Mouse (Mus musculus) CH12.LX (cell line): ENCODE data around the gene Klf5. TPM values are rescaled to one million over a fixed set of nuclear protein-coding genes. Genes with fewer than 3 reads are reported as not detected.

Experiments used
- DNase-seq: peaks from one replicate; pipeline ENCODE4 v3.0.0-alpha.2; 2013; ENCODE audit errors: extremely low read depth
- H3K27ac ChIP-seq: 2 replicates; pipeline ENCODE4 v1.5.1; 2012; ENCODE audit warnings: low read depth, mild to moderate bottlenecking, control low read depth, moderate library complexity; ENCODE audit not compliant: insufficient read depth
- H3K27me3 ChIP-seq: replicated peaks from 2 replicates; pipeline ENCODE3; 2012; ENCODE audit warnings: inconsistent platforms
- H3K36me3 ChIP-seq, 2 experiments: replicated peaks in 1 of 2; 2 replicates each; pipeline versions ENCODE3 to v1.6.1; 2012; ENCODE audit warnings: inconsistent platforms in 1 of 2, low read length in 1 of 2, mild to moderate bottlenecking in 1 of 2, mixed read lengths in 1 of 2, moderate library complexity in 1 of 2; ENCODE audit not compliant: control insufficient read depth in 1 of 2, insufficient read depth in 1 of 2
- H3K4me1 ChIP-seq, 2 experiments: 2 replicates each; pipeline ENCODE4 v1.6.1; 2012; ENCODE audit warnings: inconsistent platforms in 1 of 2, moderate library complexity in 1 of 2; ENCODE audit not compliant: insufficient read depth in 2 of 2, control insufficient read depth in 1 of 2
- H3K4me2 ChIP-seq: 2 replicates; pipeline ENCODE4 v1.6.1; 2012; ENCODE audit warnings: low read depth, mild to moderate bottlenecking, control low read depth; ENCODE audit not compliant: poor library complexity, insufficient read depth, severe bottlenecking
- H3K4me3 ChIP-seq, 3 experiments: fragments of 150-350 bp in 1 of 3; sonication (generic) in 1 of 3; replicated peaks in 1 of 3; 2 replicates each; pipeline versions ENCODE3 to v1.5.1; 2011 to 2012; ENCODE audit warnings: low read depth in 2 of 3, low read length in 2 of 3, mild to moderate bottlenecking in 2 of 3, moderate library complexity in 2 of 3, control low read depth in 1 of 3, improper control_type of control experiment in 1 of 3, inconsistent platforms in 1 of 3, mixed read lengths in 1 of 3; ENCODE audit not compliant: poor library complexity in 1 of 3
- H3K79me2 ChIP-seq: replicated peaks from 2 replicates; pipeline ENCODE4 v1.6.1; 2012; ENCODE audit warnings: mild to moderate bottlenecking, moderate library complexity; ENCODE audit not compliant: control insufficient read depth, poor library complexity, insufficient read depth, severe bottlenecking; ENCODE audit errors: extremely low read depth
- H3K9ac ChIP-seq: 2 replicates; pipeline ENCODE4 v1.6.1; 2012; ENCODE audit warnings: low read depth, mild to moderate bottlenecking, control low read depth, moderate library complexity; ENCODE audit not compliant: insufficient read depth
- H3K9me3 ChIP-seq: replicated peaks from 2 replicates; pipeline ENCODE3; 2012; ENCODE audit warnings: low read length, inconsistent platforms, mixed read lengths
- CHD2 ChIP-seq: IDR thresholded peaks from 2 replicates; pipeline ENCODE4 v1.6.1; 2011; ENCODE audit warnings: low read length, improper control_type of control experiment
- ETS1 ChIP-seq: conservative IDR thresholded peaks from 2 replicates; pipeline ENCODE4 v1.6.1; 2012; ENCODE audit warnings: low read depth, mild to moderate bottlenecking, inconsistent platforms, low read length, improper control_type of control experiment, moderate library complexity
- MAFK ChIP-seq: IDR thresholded peaks from 2 replicates; pipeline ENCODE4 v1.6.1; 2011; ENCODE audit warnings: low read length, improper control_type of control experiment; ENCODE audit not compliant: insufficient replicate concordance
- MAZ ChIP-seq: IDR thresholded peaks from 2 replicates; pipeline ENCODE4 v1.6.1; 2012; ENCODE audit warnings: low read depth, mild to moderate bottlenecking, inconsistent platforms, low read length, improper control_type of control experiment, moderate library complexity
- MXI1 ChIP-seq: IDR thresholded peaks from 2 replicates; pipeline ENCODE4 v1.6.1; 2011; ENCODE audit warnings: mild to moderate bottlenecking, low read depth, low read length, improper control_type of control experiment
- NELFE ChIP-seq: IDR thresholded peaks from 2 replicates; pipeline ENCODE4 v1.6.1; 2011; ENCODE audit warnings: low read depth, low read length, improper control_type of control experiment
- POLR2A ChIP-seq: IDR thresholded peaks from 2 replicates; pipeline ENCODE4 v1.6.1; 2011; ENCODE audit warnings: low read depth, mild to moderate bottlenecking, improper control_type of control experiment, low read length
- POLR2AphosphoS2 ChIP-seq: IDR thresholded peaks from 2 replicates; pipeline ENCODE4 v1.6.1; 2011; ENCODE audit warnings: low read depth, low read length, improper control_type of control experiment
- RAD21 ChIP-seq: IDR thresholded peaks from 2 replicates; pipeline ENCODE4 v1.6.1; 2011; ENCODE audit warnings: low read depth, mild to moderate bottlenecking, low read length, improper control_type of control experiment, moderate library complexity
- TBP ChIP-seq: conservative IDR thresholded peaks from 2 replicates; pipeline ENCODE4 v1.6.1; 2011; ENCODE audit warnings: low read depth, low read length, improper control_type of control experiment
- TCF12 ChIP-seq: IDR thresholded peaks from 2 replicates; pipeline ENCODE4 v1.6.1; 2014; ENCODE audit warnings: low read depth, mild to moderate bottlenecking, inconsistent platforms, low read length, improper control_type of control experiment
- ZKSCAN1 ChIP-seq: IDR thresholded peaks from 2 replicates; pipeline ENCODE4 v1.6.1; 2012; ENCODE audit warnings: low read depth, inconsistent platforms, low read length, improper control_type of control experiment, borderline replicate concordance
- dilution Hi-C: fragments of 300-500 bp; cut with MboI; formaldehyde crosslinking; loops from 2 replicates; pipeline ENCODE4 v1.14.3; 2020; ENCODE audit warnings: low sequenced_read_pairs; ENCODE audit not compliant: extremely low pct_unique_long_range_greater_than_20kb, extremely low pct_ligation_motif_present
- in situ Hi-C: fragments of 300-500 bp; cut with MboI; formaldehyde crosslinking; loops from 3 replicates; pipeline ENCODE4 v1.14.3; 2019; ENCODE audit warnings: low sequenced_read_pairs, low pct_ligation_motif_present, low pct_unique_long_range_greater_than_20kb, mixed read lengths
- polyA plus RNA-seq: library from polyadenylated mRNA; unstranded; fragments of >175 nt; gene quantifications from 2 replicates; pipeline ENCODE4 v1.2.1, GENCODE M21; 2012; ENCODE audit warnings: low read depth; ENCODE audit not compliant: insufficient read length
- total RNA-seq, 2 experiments: library from RNA; depleted of rRNA; stranded (reverse); fragments of 300-350 nt in 1 of 2; fragments of >200 nt in 1 of 2; gene quantifications; 2 replicates each; pipeline ENCODE4 v1.2.3; 2012 to 2014

Klf5 gene
- total and polyA plus RNA-seq, 3 experiments, result 0.08 TPM; not detected in 2

DNA sequence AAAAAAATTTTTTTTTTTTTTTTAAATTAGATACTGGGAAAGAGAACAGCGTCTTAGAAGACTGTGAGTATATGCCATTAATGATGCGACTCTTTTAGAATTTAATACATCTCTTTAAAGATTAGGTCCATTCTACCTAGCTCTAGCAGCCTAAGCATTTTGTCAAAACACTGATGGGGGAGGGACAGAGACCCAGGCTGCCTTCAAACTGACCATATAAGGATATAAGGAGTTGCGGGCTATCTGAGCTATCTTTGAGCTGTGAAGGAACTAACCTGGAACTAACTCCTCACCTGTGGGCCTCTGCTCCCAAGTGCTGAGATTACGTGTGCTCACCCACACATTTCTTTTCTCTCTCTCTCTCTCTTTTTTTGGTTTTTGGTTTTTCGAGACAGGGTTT, 6.3 kb upstream of the Klf5 start:
- no peak for TF ChIP-seq MAZ
- TF ChIP-seq MXI1, result no peak
- no peak for TF ChIP-seq POLR2A
- TF ChIP-seq NELFE, result no peak
- no peak for TF ChIP-seq POLR2AphosphoS2
- no peak for TF ChIP-seq MAFK
- TF ChIP-seq RAD21, result no peak
- TF ChIP-seq TCF12, result no peak
- TF ChIP-seq ETS1, result no peak
- H3K4me2 ChIP-seq, result no peak overlapping the region
- no peaks in the 10 kb centered on the region for H3K9me3 ChIP-seq
- H3K27ac ChIP-seq, result no peak overlapping the region
- no peaks in the 10 kb centered on the region for H3K27me3 ChIP-seq
- H3K4me1 ChIP-seq, result no peaks in the 10 kb centered on the region
- H3K4me3 ChIP-seq, result no peak overlapping the region
- no peak for DNase-seq
- no peaks in the 10 kb centered on the region for H3K79me2 ChIP-seq
- H3K36me3 ChIP-seq, result no peaks in the 10 kb centered on the region
- H3K9ac ChIP-seq, result no peak overlapping the region
- in situ Hi-C loops, result no loop called here
- dilution Hi-C loops, result no loop called here

DNA sequence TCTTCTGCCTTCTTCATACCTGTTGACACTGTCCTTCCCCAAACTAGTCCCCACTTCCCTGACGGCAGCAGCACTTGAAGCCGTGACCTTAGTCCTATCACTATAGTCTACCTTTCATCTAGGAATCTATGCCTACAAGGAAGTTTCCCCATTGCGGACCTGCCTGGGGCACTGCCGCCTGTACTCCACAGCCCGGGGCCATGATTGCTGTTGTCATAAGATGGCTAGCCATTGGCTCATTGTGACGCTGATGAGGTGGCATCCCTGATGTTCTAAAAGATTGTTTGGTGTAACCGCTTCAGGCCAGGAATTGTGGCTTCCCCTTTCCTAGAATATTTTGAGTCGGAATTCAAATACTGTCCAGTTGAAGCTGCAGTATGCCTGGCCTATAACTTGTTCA, 4.1 kb upstream of the Klf5 start:
- no peaks in the 10 kb centered on the region for H3K36me3 ChIP-seq
- H3K9ac ChIP-seq, result no peak overlapping the region
- DNase-seq, result no peak
- no peaks in the 10 kb centered on the region for H3K4me1 ChIP-seq
- no peak overlapping the region for H3K27ac ChIP-seq
- TF ChIP-seq TBP, result no peak
- TF ChIP-seq ZKSCAN1, result no peak
- TF ChIP-seq POLR2AphosphoS2, result no peak
- no peak for TF ChIP-seq CHD2
- H3K79me2 ChIP-seq, result no peaks in the 10 kb centered on the region
- dilution Hi-C loops (no loop called here), in situ Hi-C loops (no loop called here)
- H3K27me3 ChIP-seq, result no peaks in the 10 kb centered on the region
- H3K4me2 ChIP-seq, result no peak overlapping the region
- H3K4me3 ChIP-seq, result no peak overlapping the region
- H3K9me3 ChIP-seq, result peaks cover 13% of the 10 kb centered on the region

DNA sequence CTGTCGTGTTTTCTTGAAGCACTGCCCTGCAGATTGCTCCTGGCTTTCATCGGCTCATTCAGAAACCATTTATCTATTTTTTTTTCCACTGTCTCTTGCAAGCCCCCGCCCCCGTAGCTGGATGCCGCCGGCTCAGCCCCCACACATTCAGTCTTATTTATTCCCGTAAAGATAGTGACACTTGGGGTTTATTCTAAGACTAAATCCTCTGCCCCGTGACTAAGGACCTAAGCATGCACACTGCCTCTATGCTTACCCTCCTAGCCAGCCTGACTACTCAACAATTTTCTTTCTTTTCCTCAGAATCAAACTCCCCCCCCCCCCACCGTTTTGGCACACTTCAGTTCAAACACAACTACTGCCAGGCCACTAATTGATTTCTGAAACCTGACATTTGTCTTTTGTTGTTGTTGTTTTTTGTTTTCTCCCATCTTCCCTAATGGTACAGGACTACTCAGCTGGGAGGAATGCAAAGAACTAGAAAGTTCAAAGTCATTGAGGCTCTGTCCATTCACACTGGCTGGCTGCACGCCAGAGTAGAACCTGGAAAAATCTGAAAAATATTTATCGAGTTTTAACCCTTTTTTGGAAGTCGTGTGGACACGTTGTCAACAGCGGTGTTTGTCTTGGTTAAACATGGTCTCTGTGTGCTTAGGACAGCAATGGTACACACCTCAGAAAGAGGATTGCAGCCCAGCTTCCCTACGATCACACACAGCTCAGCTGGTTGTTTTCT, 2.7 kb upstream of the Klf5 start:
- H3K27me3 ChIP-seq, result no peaks in the 10 kb centered on the region
- no peaks in the 10 kb centered on the region for H3K79me2 ChIP-seq
- no peaks in the 10 kb centered on the region for H3K36me3 ChIP-seq
- no peak for DNase-seq
- no peaks in the 10 kb centered on the region for H3K4me1 ChIP-seq
- peaks cover 13% of the 10 kb centered on the region for H3K9me3 ChIP-seq
- H3K9ac ChIP-seq, result no peak overlapping the region
- H3K4me3 ChIP-seq, result no peak overlapping the region
- peak overlapping the region; percentile 4; the same call in 1 of the 2 replicates for H3K4me2 ChIP-seq
- TF ChIP-seq MAFK, result no peak
- dilution Hi-C loops (no loop called here), in situ Hi-C loops (no loop called here)
- no peak overlapping the region for H3K27ac ChIP-seq
